Mouse (Mus musculus) CD8-positive naive resting alpha-beta T cell, adult 57 days (primary cell): ENCODE measurements around the gene Cyp4a12a. TPM values are rescaled to one million over a fixed set of nuclear protein-coding genes. Genes with fewer than 3 reads are reported as not detected.

Experiments
- total RNA-seq: library from RNA; stranded (reverse); gene quantifications from one replicate; pipeline ENCODE4 v1.2.4, GENCODE M21; 2023

The Cyp4a12a gene
- not detected for total RNA-seq

GRCm38 (mm10) chr4:115298746-115299145, at the start of gene Cyp4a12a:
Cyp4a12a (plus strand) TSS chr4:115299046.

Other genes starting within 250 kb of the Cyp4a12a start
- 0.34 TPM for gene Tal1, start 242.6 kb upstream of the Cyp4a12a start, total RNA-seq
- not detected for gene Pdzk1ip1, start 210.3 kb upstream of the Cyp4a12a start, total RNA-seq
- gene Cyp4x1, start 164.8 kb upstream of the Cyp4a12a start, total RNA-seq = not detected
- gene Cyp4a29, start 57.0 kb upstream of the Cyp4a12a start, total RNA-seq = not detected
- gene Cyp4a12b, start 112.6 kb downstream of the Cyp4a12a start, total RNA-seq = not detected
- not detected for gene Cyp4a30b, start 153.6 kb downstream of the Cyp4a12a start, total RNA-seq
- gene Cyp4a14, start 197.1 kb downstream of the Cyp4a12a start, total RNA-seq = not detected
- not detected for gene Cyp4a10, start 219.2 kb downstream of the Cyp4a12a start, total RNA-seq